Mouse (Mus musculus) liver, embryonic 14.5 days (tissue): ENCODE results near the gene Zc3h12d.

ENCODE experiments used
- CTCF ChIP-seq: IDR thresholded peaks from 2 replicates; pipeline ENCODE4 v1.5.1; 2016; ENCODE audit warnings: antibody characterized with exemption, low read depth, control low read depth
- EP300 ChIP-seq: IDR thresholded peaks from 2 replicates; pipeline ENCODE4 v1.6.1; 2016; ENCODE audit warnings: antibody characterized with exemption, low read depth

DNA sequence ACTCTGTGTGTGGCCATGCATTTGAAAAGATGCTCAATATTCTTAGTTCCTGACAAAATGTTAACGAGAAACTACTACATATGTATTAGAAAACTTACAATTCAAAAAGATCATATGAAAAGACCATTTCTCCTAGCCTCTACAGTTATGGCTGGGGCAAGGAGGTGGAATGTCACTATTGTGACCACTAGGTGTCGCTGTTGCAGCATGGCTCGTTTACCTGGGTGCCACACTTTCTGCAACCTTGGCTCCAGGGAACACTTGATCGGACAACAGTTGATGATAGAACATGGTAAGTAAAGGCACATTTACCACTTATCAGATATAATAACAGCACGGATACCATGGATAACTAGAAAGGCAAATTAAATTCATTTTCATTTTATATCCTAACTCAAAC is 51.3 kb downstream of the Zc3h12d start:
- TF ChIP-seq CTCF (peak; percentile 99), EP300 (no peak)
